Mouse (Mus musculus) kidney, adult 2 months (tissue): Measurements from ENCODE around the gene Irs2.

Source experiments
- CTCF ChIP-seq: fragments of 200-500 bp; conservative IDR thresholded peaks from 2 replicates; pipeline ENCODE4 v1.5.1; 2011; ENCODE audit warnings: low read depth, mild to moderate bottlenecking, control low read depth, low read length, moderate library complexity, mixed read lengths; ENCODE audit not compliant: insufficient read depth, insufficient read length
- POLR2A ChIP-seq: fragments of 200-500 bp; IDR thresholded peaks from one replicate; pipeline ENCODE4 v1.6.1; 2011; ENCODE audit warnings: low read depth, low read length, control low read depth

DNA sequence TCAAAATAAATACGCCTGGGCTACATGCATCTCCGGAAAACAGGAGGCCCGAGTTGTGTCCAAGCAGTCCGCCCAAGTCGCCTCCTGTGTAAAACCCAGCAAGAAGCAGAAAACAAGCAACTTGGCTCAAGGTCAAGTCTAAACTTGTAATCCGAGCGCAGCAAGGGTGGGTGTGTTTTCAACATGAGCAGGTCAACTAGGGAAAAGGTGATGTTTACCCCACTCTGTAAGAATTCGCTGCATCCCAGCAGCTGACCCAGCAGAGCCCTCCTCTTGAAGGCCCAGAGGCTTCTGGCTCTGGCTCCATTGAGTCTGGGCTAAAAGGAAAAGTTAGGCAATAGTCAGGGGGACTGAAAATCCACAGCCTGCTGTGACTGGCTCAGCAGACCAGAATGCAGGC, 73.0 kb downstream of the Irs2 start:
- TF ChIP-seq POLR2A (no peak), CTCF (no peak)
